Mouse (Mus musculus): Measurements from ENCODE around the gene Nmbr. TPM values are rescaled to one million over a fixed set of nuclear protein-coding genes. Genes with fewer than 3 reads are reported as not detected.

The Nmbr gene
- total RNA-seq (2015) = not detected in 2 replicates
- not detected in 2 replicates for total RNA-seq (2017)

- peak; percentile 100 for ATAC-seq (replicated peaks; ENCODE audit: poor library complexity)
These were observed at the start of gene Nmbr, which contains the start of gene Vta1 for GRCm38 (mm10) chr10:14705072-14706066. Gene Nmbr (plus strand): TSS chr10:14705591. Gene Vta1 (minus strand): TSS chr10:14705560.

- no peak for ATAC-seq (replicated peaks; ENCODE audit: poor library complexity)
These were observed 44.5 kb upstream of the Nmbr start for GRCm38 (mm10) chr10:14660875-14661274.

GRCm38 (mm10) chr10:14666147-14666546 lies 39.2 kb upstream of the Nmbr start:
- no peak for ATAC-seq (replicated peaks; ENCODE audit: poor library complexity)

GRCm38 (mm10) chr10:14685663-14686062 lies 19.7 kb upstream of the Nmbr start:
- ATAC-seq (replicated peaks; ENCODE audit: poor library complexity) = no peak

GRCm38 (mm10) chr10:14688785-14689442 lies 16.5 kb upstream of the Nmbr start:
- peak; percentile 76 for ATAC-seq (replicated peaks; ENCODE audit: poor library complexity)

- no peak for ATAC-seq (replicated peaks; ENCODE audit: poor library complexity)
These were observed 15.0 kb upstream of the Nmbr start for GRCm38 (mm10) chr10:14690349-14690748.

- no peak for ATAC-seq (replicated peaks; ENCODE audit: poor library complexity)
These were observed 2.2 kb upstream of the Nmbr start for GRCm38 (mm10) chr10:14703239-14703638.

- ATAC-seq (replicated peaks; ENCODE audit: poor library complexity) = no peak
These were observed 1.5 kb upstream of the Nmbr start for GRCm38 (mm10) chr10:14703830-14704420.

- ATAC-seq (replicated peaks; ENCODE audit: poor library complexity) = no peak
These were observed 12.7 kb downstream of the Nmbr start, which contains the start of gene Gje1 for GRCm38 (mm10) chr10:14718114-14718513. Gene Gje1 (minus strand): TSS chr10:14718214.

GRCm38 (mm10) chr10:14725671-14726070 lies 20.3 kb downstream of the Nmbr start:
- ATAC-seq (replicated peaks; ENCODE audit: poor library complexity) = no peak

GRCm38 (mm10) chr10:14734285-14734684 lies 28.9 kb downstream of the Nmbr start:
- ATAC-seq (replicated peaks; ENCODE audit: poor library complexity) = peak; percentile 72

- ATAC-seq (replicated peaks; ENCODE audit: poor library complexity) = 0 out of 2 replicates have a peak, but pooled peaks have one; percentile 26
These were observed 54.5 kb downstream of the Nmbr start for GRCm38 (mm10) chr10:14759665-14760558.

- ATAC-seq (replicated peaks; ENCODE audit: poor library complexity) = no peak
These were observed 55.2 kb downstream of the Nmbr start for GRCm38 (mm10) chr10:14760618-14761017.

GRCm38 (mm10) chr10:14770227-14770910 lies 65.0 kb downstream of the Nmbr start:
- no peak for ATAC-seq (replicated peaks; ENCODE audit: poor library complexity)

- no peak for ATAC-seq (replicated peaks; ENCODE audit: poor library complexity)
These were observed 69.1 kb downstream of the Nmbr start for GRCm38 (mm10) chr10:14774499-14774898.

- no peak for ATAC-seq (replicated peaks; ENCODE audit: poor library complexity)
These were observed 84.6 kb downstream of the Nmbr start for GRCm38 (mm10) chr10:14789969-14790368.

- ATAC-seq (replicated peaks; ENCODE audit: poor library complexity) = no peak
These were observed 111.6 kb downstream of the Nmbr start for GRCm38 (mm10) chr10:14816970-14817369.
